20 mouse cellular contexts compared by ENCODE assay signal in genomic region chr12:34151336-34151735, GRCm38 (mm10).
"Had no signal": no experiment of that assay in that cellular context is flagged by ENCODE, and none has a peak within 500 bp of the region (broad histone marks: within the 10 kb centered on the region; RNA-seq: fewer than 3 reads in every experiment).

No protein-coding gene starts in this region.

- H3K27me3 ChIP-seq: limb, embryonic 12.5 days; limb, embryonic 15.5 days; lung, embryonic 15.5 days had no signal

- H3K36me3 ChIP-seq: limb, embryonic 12.5 days; limb, embryonic 15.5 days; lung, embryonic 15.5 days had no signal

- H3K4me2 ChIP-seq: limb, embryonic 12.5 days; limb, embryonic 15.5 days; liver, embryonic 11.5 days; lung, embryonic 15.5 days had no signal

- H3K27ac ChIP-seq: limb, embryonic 12.5 days; limb, embryonic 15.5 days; liver, embryonic 14.5 days; lung, embryonic 15.5 days; stomach, postnatal 0 days had no signal

- H3K9ac ChIP-seq: limb, embryonic 12.5 days; limb, embryonic 15.5 days; liver, embryonic 14.5 days; liver, postnatal 0 days; lung, embryonic 15.5 days had no signal

- DNase-seq: kidney, adult 2 months; kidney, postnatal 10 days; kidney, postnatal 4 days; left cerebral cortex, postnatal 4 days; liver, postnatal 0 days; lung, postnatal 10 days; lung, postnatal 36 days; midbrain, embryonic 14.5 days; right cerebral cortex, adult 18-20 months; right cerebral cortex, postnatal 14 days; right cerebral cortex, postnatal 4 days; thymus, adult 2 months; thymus, postnatal 36 days had no signal

- ATAC-seq: intestine, postnatal 0 days; liver, postnatal 0 days had no signal

- H3K4me3 ChIP-seq: limb, embryonic 12.5 days; limb, embryonic 15.5 days; lung, embryonic 15.5 days had no signal

- H3K4me1 ChIP-seq: lung, embryonic 15.5 days had no signal

- H3K9me3 ChIP-seq: limb, embryonic 12.5 days; limb, embryonic 15.5 days; lung, embryonic 15.5 days had no signal
